Mouse (Mus musculus) liver, postnatal 0 days (tissue): ENCODE measurements at regions not wholly inside any gene's neighbourhood (a gene's known extent, or its start where the extent isn't known, plus 50 kb on each side); places are given as distances from the start of the nearest gene placed in this dataset.

Experiments used
- ATAC-seq: fragments of 200-750 bp; cut with Nextera tagmentation; 2 replicates; pipeline ENCODE4 v1.8.0; 2017; ENCODE audit warnings: mild to moderate bottlenecking, moderate library complexity
- DNase-seq: peaks from one replicate; pipeline ENCODE4 v3.0.0-alpha.2; 2016
- H3K27ac ChIP-seq: fragments of 300-500 bp; sonication (generic); 2 replicates; pipeline ENCODE4 v1.5.1; 2014; ENCODE audit warnings: antibody characterized with exemption, moderate library complexity, mild to moderate bottlenecking, low read depth
- H3K27me3 ChIP-seq: fragments of 300-500 bp; sonication (generic); 2 replicates; pipeline ENCODE4 v1.6.1; 2014; ENCODE audit warnings: low read length, control low read depth, mixed read lengths; ENCODE audit not compliant: insufficient read depth
- H3K36me3 ChIP-seq: fragments of 300-500 bp; sonication (generic); replicated peaks from 2 replicates; pipeline ENCODE4 v1.6.1; 2014; ENCODE audit warnings: mild to moderate bottlenecking, control low read depth, low read length, moderate library complexity, mixed read lengths; ENCODE audit not compliant: insufficient read depth
- H3K4me1 ChIP-seq: fragments of 300-500 bp; sonication (generic); 2 replicates; pipeline ENCODE4 v1.6.1; 2014; ENCODE audit warnings: antibody characterized with exemption, mild to moderate bottlenecking, control low read depth; ENCODE audit not compliant: insufficient read depth
- H3K4me2 ChIP-seq: fragments of 300-500 bp; sonication (generic); 2 replicates; pipeline ENCODE4 v1.6.1; 2014; ENCODE audit warnings: low read depth, mild to moderate bottlenecking, low read length, moderate library complexity, mixed read lengths
- H3K4me3 ChIP-seq: fragments of 300-500 bp; sonication (generic); 2 replicates; pipeline ENCODE4 v1.5.1; 2014; ENCODE audit warnings: low read depth, low read length
- H3K9ac ChIP-seq: fragments of 300-500 bp; sonication (generic); replicated peaks from 2 replicates; pipeline ENCODE4 v1.6.1; 2014; ENCODE audit warnings: mild to moderate bottlenecking, moderate library complexity
- H3K9me3 ChIP-seq: fragments of 300-500 bp; sonication (generic); 2 replicates; pipeline ENCODE4 v1.6.1; 2016; ENCODE audit warnings: mild to moderate bottlenecking, control low read depth, low read length, mixed read lengths
- CTCF ChIP-seq: sonication (generic); IDR thresholded peaks from 2 replicates; pipeline ENCODE4 v1.5.1; 2016; ENCODE audit warnings: antibody characterized with exemption, low read depth
- EP300 ChIP-seq: IDR thresholded peaks from 2 replicates; pipeline ENCODE4 v1.6.1; 2016; ENCODE audit warnings: antibody characterized with exemption, low read depth, mild to moderate bottlenecking
- WGBS: fragments of 180-500 bp; shearing (Covaris S2); extraction: QIAGEN DNeasy Blood & Tissue Kit; methylation state at CpG from one replicate; pipeline ENCODE4 v1.1.7; 2014; ENCODE audit not compliant: insufficient replicate concordance; 5-methylcytosine and 5-hydroxymethylcytosine counted together

- Histone ChIP-seq H3K9me3 (no peaks in the 10 kb centered on the region), H3K4me3 (no peak overlapping the region), H3K36me3 (no peaks in the 10 kb centered on the region), H3K27ac (no peak overlapping the region), H3K9ac (no peak overlapping the region), H3K4me2 (no peak overlapping the region), H3K4me1 (no peaks in the 10 kb centered on the region), H3K27me3 (no peaks in the 10 kb centered on the region)
- DNase-seq: no peak
- ATAC-seq: no peak
- no peak for TF ChIP-seq EP300
- TF ChIP-seq CTCF: no peak
- WGBS: 77% methylated on average over 2 of the region's 2 CpGs
Measured at GRCm38 (mm10) chr3:39264671-39265430, 378.1 kb downstream of the Fat4 start.

GRCm38 (mm10) chr3:39265606-39266005 lies 378.9 kb downstream of the Fat4 start:
- Histone ChIP-seq H3K36me3 (no peaks in the 10 kb centered on the region), H3K27me3 (no peaks in the 10 kb centered on the region), H3K4me1 (no peaks in the 10 kb centered on the region), H3K9ac (no peak overlapping the region), H3K27ac (no peak overlapping the region), H3K4me2 (no peak overlapping the region), H3K9me3 (no peaks in the 10 kb centered on the region), H3K4me3 (no peak overlapping the region)
- TF ChIP-seq EP300 (no peak), CTCF (no peak)
- ATAC-seq: no peak
- no peak for DNase-seq
- 64% methylated on average over 1 of the region's 1 CpGs for WGBS

DNA sequence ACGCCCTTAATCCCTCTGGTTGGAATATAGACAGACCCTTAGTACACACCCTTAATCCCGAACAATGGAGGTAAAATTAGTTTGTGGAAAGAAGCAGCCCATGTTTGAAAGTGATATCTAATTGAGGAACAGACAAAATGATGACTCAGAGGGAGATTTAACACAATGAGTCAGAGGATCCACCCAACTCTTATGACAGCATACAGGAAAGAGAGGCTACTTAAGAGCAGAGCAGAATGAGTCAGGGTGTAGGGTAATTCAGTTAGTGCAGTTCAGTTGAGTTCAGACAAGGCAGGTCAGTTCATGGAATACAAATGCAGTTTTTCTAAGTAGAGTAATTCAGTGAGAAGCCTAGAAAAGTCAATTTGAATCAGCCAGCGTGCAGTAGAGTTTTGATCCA lies 382.6 kb downstream of the Fat4 start:
- TF ChIP-seq EP300: no peak
- no peak for TF ChIP-seq CTCF

DNA sequence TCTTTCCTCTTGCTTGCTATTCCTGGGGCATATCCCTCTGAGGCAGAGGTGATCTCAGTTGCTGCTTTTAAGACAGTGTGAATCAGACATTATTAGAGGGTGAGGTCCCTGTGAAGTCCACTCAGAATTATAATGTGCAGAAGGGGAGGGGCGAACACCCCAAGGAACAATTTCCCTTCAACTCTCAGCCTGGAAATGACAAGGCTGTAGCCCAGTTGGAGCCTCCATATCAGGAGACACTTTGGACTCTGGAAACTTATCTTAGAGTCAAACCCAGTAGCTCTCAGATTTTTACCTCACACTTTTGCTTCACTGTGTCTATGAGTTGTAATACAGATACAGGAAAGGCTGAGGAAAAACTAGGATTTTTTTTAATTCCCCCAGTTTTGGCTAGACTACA lies 385.9 kb downstream of the Fat4 start:
- Histone ChIP-seq H3K36me3 (no peaks in the 10 kb centered on the region), H3K4me3 (no peak overlapping the region), H3K27me3 (no peaks in the 10 kb centered on the region), H3K27ac (no peak overlapping the region), H3K9ac (no peak overlapping the region), H3K4me1 (no peaks in the 10 kb centered on the region), H3K9me3 (no peaks in the 10 kb centered on the region), H3K4me2 (no peak overlapping the region)
- TF ChIP-seq CTCF (no peak), EP300 (no peak)
- DNase-seq (no peak), ATAC-seq (no peak)
- WGBS: 78% methylated on average over 1 of the region's 1 CpGs

More for the DNA sequence above, 382.6 kb downstream of the Fat4 start:
- DNase-seq (no peak), ATAC-seq (no peak)
- no peaks in the 10 kb centered on the region for H3K27me3 ChIP-seq
- H3K36me3 ChIP-seq: no peaks in the 10 kb centered on the region
- H3K4me1 ChIP-seq: no peaks in the 10 kb centered on the region
- no peak overlapping the region for H3K4me3 ChIP-seq
- no peaks in the 10 kb centered on the region for H3K9me3 ChIP-seq
- WGBS: 65% methylated on average over 3 of the region's 3 CpGs
- no peak overlapping the region for H3K27ac ChIP-seq
- no peak overlapping the region for H3K4me2 ChIP-seq
- H3K9ac ChIP-seq: no peak overlapping the region

GRCm38 (mm10) chr3:39276897-39277296 lies 390.2 kb downstream of the Fat4 start:
- Histone ChIP-seq H3K4me3 (no peak overlapping the region), H3K9ac (no peak overlapping the region), H3K4me2 (no peak overlapping the region), H3K9me3 (no peaks in the 10 kb centered on the region), H3K4me1 (no peaks in the 10 kb centered on the region), H3K36me3 (no peaks in the 10 kb centered on the region), H3K27ac (no peak overlapping the region), H3K27me3 (no peaks in the 10 kb centered on the region)
- TF ChIP-seq EP300 (no peak), CTCF (no peak)
- WGBS: 71% methylated on average over 4 of the region's 4 CpGs
- no peak for DNase-seq
- ATAC-seq: no peak

GRCm38 (mm10) chr3:39277310-39277709 lies 390.6 kb downstream of the Fat4 start:
- H3K4me3 ChIP-seq: no peak overlapping the region
- no peak for ATAC-seq
- no peak for TF ChIP-seq EP300
- no peak for TF ChIP-seq CTCF
- no peak overlapping the region for H3K27ac ChIP-seq
- H3K4me1 ChIP-seq: no peaks in the 10 kb centered on the region
- H3K4me2 ChIP-seq: no peak overlapping the region
- no peaks in the 10 kb centered on the region for H3K36me3 ChIP-seq
- no peak for DNase-seq
- no peak overlapping the region for H3K9ac ChIP-seq
- no peaks in the 10 kb centered on the region for H3K9me3 ChIP-seq
- H3K27me3 ChIP-seq: no peaks in the 10 kb centered on the region
- 82% methylated on average over 6 of the region's 6 CpGs for WGBS

DNA sequence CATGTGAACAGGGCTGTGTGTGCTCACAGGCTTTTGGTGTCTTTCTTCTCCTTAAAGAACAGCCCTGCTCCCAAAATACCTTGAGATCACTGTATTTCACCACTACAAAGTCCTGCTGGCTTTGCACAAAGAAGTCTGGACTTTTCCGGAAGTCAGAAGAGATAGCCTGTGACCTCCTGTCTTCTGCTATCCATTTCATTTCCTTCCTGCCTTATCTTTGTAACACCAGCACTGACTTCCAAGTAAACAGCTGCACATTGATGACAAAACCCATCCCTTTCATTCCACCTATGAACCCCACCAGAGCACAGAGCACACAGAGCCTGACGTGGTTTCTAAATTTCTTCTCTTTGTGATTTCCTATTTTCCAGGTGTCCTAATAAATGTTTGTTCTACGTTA lies 408.5 kb downstream of the Fat4 start:
- Histone ChIP-seq H3K27ac (no peak overlapping the region), H3K27me3 (no peaks in the 10 kb centered on the region), H3K4me2 (no peak overlapping the region), H3K9me3 (no peaks in the 10 kb centered on the region), H3K4me3 (no peak overlapping the region), H3K36me3 (no peaks in the 10 kb centered on the region), H3K4me1 (no peaks in the 10 kb centered on the region), H3K9ac (no peak overlapping the region)
- 30% methylated on average over 3 of the region's 3 CpGs for WGBS
- DNase-seq (no peak), ATAC-seq (no peak)
- TF ChIP-seq EP300: peak; percentile 47; the same call in 1 of the 2 replicates
- TF ChIP-seq CTCF: no peak
